Mouse (Mus musculus): ENCODE measurements at regions not wholly inside any gene's neighbourhood (a gene's known extent, or its start where the extent isn't known, plus 50 kb on each side); places are given as distances from the start of the nearest gene placed in this dataset.
"Not testable (repeated sequence)": the region's sequence is repeated elsewhere in the genome, so short reads cannot be mapped to it uniquely, and the experiment has no call there.

DNA sequence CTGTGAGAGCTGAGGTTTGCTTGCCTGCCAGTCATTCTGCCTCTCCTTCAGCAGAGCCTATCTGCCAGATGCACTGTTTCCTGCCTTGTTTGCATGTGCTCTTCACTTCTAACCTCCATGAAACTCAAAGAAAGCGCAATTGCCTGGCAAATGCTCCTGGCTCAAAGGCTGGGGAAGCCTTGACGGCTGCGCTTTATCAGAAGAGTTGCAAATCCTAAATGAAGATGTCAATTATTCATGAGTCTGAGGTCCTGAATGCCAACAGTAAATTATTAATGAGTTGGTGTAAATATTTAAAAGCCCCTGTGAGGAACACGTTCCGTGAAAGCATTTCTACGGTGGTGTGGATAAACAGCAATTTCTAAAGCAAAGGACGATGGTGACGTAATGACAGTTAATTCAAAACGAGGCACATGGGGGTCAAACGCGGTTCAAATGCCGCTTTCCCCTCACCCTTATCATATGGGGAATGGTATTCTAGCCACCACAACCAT lies 377.4 kb downstream of the Ice1 start:
- no peak overlapping the region for H3ac ChIP-seq (ENCODE audit: control insufficient read depth, insufficient read length, low read depth)
- no peaks in the 10 kb centered on the region for H3K27me3 ChIP-seq (ENCODE audit: control insufficient read depth, insufficient read depth, insufficient read length)
- no peaks in the 10 kb centered on the region for H3K79me3 ChIP-seq (ENCODE audit: low read depth)
- TF ChIP-seq MYOD1 (IDR thresholded peaks at IDR 0.05; ENCODE audit: control insufficient read depth, insufficient read length, low read depth), result no peak
- no peak for TF ChIP-seq CEBPB (IDR thresholded peaks at IDR 0.05; ENCODE audit: low read depth)
- TF ChIP-seq MAX (IDR thresholded peaks at IDR 0.05), result no peak
- no peak for TF ChIP-seq USF1 (IDR thresholded peaks at IDR 0.05; ENCODE audit: low read depth)
- TF ChIP-seq FOSL1 (IDR thresholded peaks at IDR 0.05; ENCODE audit: insufficient read depth, low read length, poor library complexity, severe bottlenecking), result no peak
- no peak for TF ChIP-seq CTCF (IDR thresholded peaks at IDR 0.05; ENCODE audit: control insufficient read depth, insufficient read depth, insufficient read length)
- no peak for TF ChIP-seq MYOG (IDR thresholded peaks at IDR 0.05; ENCODE audit: control insufficient read depth, extremely low read depth, insufficient read length)
- no peaks in the 10 kb centered on the region for H3K36me3 ChIP-seq (ENCODE audit: control insufficient read depth, insufficient read depth)
- no peaks in the 10 kb centered on the region for H3K79me2 ChIP-seq (ENCODE audit: control insufficient read depth, insufficient read depth)
- no peak overlapping the region for H3K4me3 ChIP-seq (ENCODE audit: insufficient read depth, poor library complexity, severe bottlenecking)

GRCm38 (mm10) chr13:70263654-70264053 lies 373.8 kb downstream of the Ice1 start:
- no peak for TF ChIP-seq MAX (IDR thresholded peaks at IDR 0.05)
- no peak for TF ChIP-seq FOSL1 (IDR thresholded peaks at IDR 0.05; ENCODE audit: insufficient read depth, low read length, poor library complexity, severe bottlenecking)
- TF ChIP-seq CEBPB (IDR thresholded peaks at IDR 0.05; ENCODE audit: low read depth), result no peak
- no peak for TF ChIP-seq MYOG (IDR thresholded peaks at IDR 0.05; ENCODE audit: control insufficient read depth, extremely low read depth, insufficient read length)
- TF ChIP-seq CTCF (IDR thresholded peaks at IDR 0.05; ENCODE audit: control insufficient read depth, insufficient read depth, insufficient read length), result no peak
- TF ChIP-seq MYOD1 (IDR thresholded peaks at IDR 0.05; ENCODE audit: control insufficient read depth, insufficient read length, low read depth), result no peak
- TF ChIP-seq USF1 (IDR thresholded peaks at IDR 0.05; ENCODE audit: low read depth), result no peak
- Histone ChIP-seq H3ac (ENCODE audit: control insufficient read depth, insufficient read length, low read depth) (no peak overlapping the region), H3K4me3 (ENCODE audit: insufficient read depth, poor library complexity, severe bottlenecking) (no peak overlapping the region), H3K27me3 (ENCODE audit: control insufficient read depth, insufficient read depth, insufficient read length) (no peaks in the 10 kb centered on the region), H3K79me3 (ENCODE audit: low read depth) (no peaks in the 10 kb centered on the region), H3K36me3 (ENCODE audit: control insufficient read depth, insufficient read depth) (no peaks in the 10 kb centered on the region), H3K79me2 (ENCODE audit: control insufficient read depth, insufficient read depth) (no peaks in the 10 kb centered on the region)

DNA sequence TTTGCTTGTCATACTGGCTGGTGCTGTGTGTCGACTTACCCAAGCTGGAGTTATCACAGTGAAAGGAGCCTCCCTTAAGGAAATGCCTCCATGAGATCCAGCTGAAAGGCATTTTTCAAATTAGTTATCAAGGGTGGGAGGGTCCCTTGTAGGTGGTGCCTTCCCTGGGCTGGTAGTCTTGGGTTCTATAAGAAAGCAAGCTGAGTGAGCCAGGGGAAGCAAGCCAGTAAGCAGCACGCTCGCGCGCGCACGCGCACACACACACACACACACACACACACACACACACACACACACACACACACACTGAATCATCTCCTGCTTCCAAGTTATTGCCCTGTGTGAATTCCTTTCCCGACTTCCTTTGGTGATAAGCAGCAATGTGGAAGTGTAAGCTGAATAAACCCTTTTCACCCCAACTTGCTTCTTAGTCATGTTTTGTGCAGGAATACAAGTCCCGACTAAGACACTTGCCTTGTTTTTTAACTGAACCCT lies 360.5 kb downstream of the Ice1 start:
- H3K4me3 ChIP-seq (ENCODE audit: insufficient read depth, poor library complexity, severe bottlenecking); H3ac ChIP-seq (ENCODE audit: control insufficient read depth, insufficient read length, low read depth); H3K27me3 ChIP-seq (ENCODE audit: control insufficient read depth, insufficient read depth, insufficient read length); H3K36me3 ChIP-seq (ENCODE audit: control insufficient read depth, insufficient read depth); H3K79me2 ChIP-seq (ENCODE audit: control insufficient read depth, insufficient read depth); H3K79me3 ChIP-seq (ENCODE audit: low read depth): not testable (repeated sequence)

GRCm38 (mm10) chr13:70277667-70278591 lies 359.5 kb downstream of the Ice1 start:
- Histone ChIP-seq H3K36me3 (ENCODE audit: control insufficient read depth, insufficient read depth) (no peaks in the 10 kb centered on the region), H3K4me3 (ENCODE audit: insufficient read depth, poor library complexity, severe bottlenecking) (no peak overlapping the region), H3K27me3 (ENCODE audit: control insufficient read depth, insufficient read depth, insufficient read length) (no peaks in the 10 kb centered on the region), H3K79me3 (ENCODE audit: low read depth) (no peaks in the 10 kb centered on the region), H3ac (ENCODE audit: control insufficient read depth, insufficient read length, low read depth) (no peak overlapping the region), H3K79me2 (ENCODE audit: control insufficient read depth, insufficient read depth) (no peaks in the 10 kb centered on the region)
- TF ChIP-seq MYOG (IDR thresholded peaks at IDR 0.05; ENCODE audit: control insufficient read depth, extremely low read depth, insufficient read length) (no peak), MYOD1 (IDR thresholded peaks at IDR 0.05; ENCODE audit: control insufficient read depth, insufficient read length, low read depth) (no peak), CEBPB (IDR thresholded peaks at IDR 0.05; ENCODE audit: low read depth) (no peak), USF1 (IDR thresholded peaks at IDR 0.05; ENCODE audit: low read depth) (no peak), CTCF (IDR thresholded peaks at IDR 0.05; ENCODE audit: control insufficient read depth, insufficient read depth, insufficient read length) (no peak), FOSL1 (IDR thresholded peaks at IDR 0.05; ENCODE audit: insufficient read depth, low read length, poor library complexity, severe bottlenecking) (no peak)

- no peaks in the 10 kb centered on the region for H3K36me3 ChIP-seq (ENCODE audit: control insufficient read depth, insufficient read depth)
- no peak overlapping the region for H3K4me3 ChIP-seq (ENCODE audit: insufficient read depth, poor library complexity, severe bottlenecking)
- no peaks in the 10 kb centered on the region for H3K79me3 ChIP-seq (ENCODE audit: low read depth)
- H3K79me2 ChIP-seq (ENCODE audit: control insufficient read depth, insufficient read depth), result no peaks in the 10 kb centered on the region
- no peak for TF ChIP-seq FOSL1 (IDR thresholded peaks at IDR 0.05; ENCODE audit: insufficient read depth, low read length, poor library complexity, severe bottlenecking)
- no peak for TF ChIP-seq MYOG (IDR thresholded peaks at IDR 0.05; ENCODE audit: control insufficient read depth, extremely low read depth, insufficient read length)
- no peaks in the 10 kb centered on the region for H3K27me3 ChIP-seq (ENCODE audit: control insufficient read depth, insufficient read depth, insufficient read length)
- H3ac ChIP-seq (ENCODE audit: control insufficient read depth, insufficient read length, low read depth), result no peak overlapping the region
Measured at GRCm38 (mm10) chr13:70281051-70281847, 356.2 kb downstream of the Ice1 start.
